Comparison of ENCODE assay signal across 18 mouse cellular contexts in the genomic region with DNA sequence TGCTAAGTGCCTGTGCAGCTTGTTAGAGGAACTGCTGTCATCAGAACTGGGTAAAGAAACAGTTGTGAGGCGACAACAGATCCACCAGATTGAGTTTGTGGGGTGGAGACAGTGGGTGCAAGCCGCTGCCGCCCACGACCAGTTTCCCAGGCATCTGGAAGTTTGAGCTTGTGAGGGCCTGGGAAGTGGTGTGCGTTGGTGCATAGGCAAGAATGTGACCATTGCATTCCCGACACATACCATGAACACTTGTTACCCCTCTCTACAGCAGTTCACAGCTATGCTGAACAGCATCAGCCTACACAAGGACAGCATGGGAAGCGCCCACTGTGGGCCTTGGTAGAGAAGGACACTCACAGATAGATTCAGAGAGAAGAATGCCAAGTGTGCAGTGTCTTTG. TPM values are rescaled to one million over a fixed set of nuclear protein-coding genes. Genes with fewer than 3 reads are reported as not detected.
DNase-seq lines count a peak whose midpoint lies in the region; ATAC-seq lines count a peak whose summit lies in the region.
"Had no signal": no experiment of that assay in that cellular context is flagged by ENCODE, and none has a peak within 500 bp of the region (broad histone marks: within the 10 kb centered on the region; RNA-seq: fewer than 3 reads in every experiment).

No protein-coding gene starts in this region.

- no peaks in the 10 kb centered on the region for H3K27me3 ChIP-seq in heart, embryonic 12.5 days (replicated peaks)
- H3K27me3 ChIP-seq: limb, embryonic 15.5 days; midbrain, embryonic 12.5 days had no signal

- DNase-seq in heart, adult 11 months, result no peak
- DNase-seq in layer of hippocampus, adult 11-12 months (ENCODE audit: low spot score), result peak; percentile 46
- no peak for DNase-seq in layer of hippocampus, postnatal 10 days (ENCODE audit: low spot score in 2 of 2)
- DNase-seq in frontal cortex, postnatal 36 days (ENCODE audit: low spot score in 2 of 2), result peak; percentile 71 to 84
- DNase-seq in left cerebral cortex, postnatal 25 days (ENCODE audit: low spot score in 2 of 2), result peak; percentile 54 to 89
- DNase-seq in thymus, postnatal 4 days, result no peak
- DNase-seq in cerebellum, adult 9-10 months, result no peak
- DNase-seq: adrenal gland, postnatal 25 days; cerebellum, postnatal 25 days; kidney, postnatal 36 days; lung, adult 18-20 months; lung, postnatal 4 days; spleen, adult 18-20 months had no signal

- peaks cover 15% of the 10 kb centered on the region for H3K4me1 ChIP-seq in heart, embryonic 12.5 days (replicated peaks)
- H3K4me1 ChIP-seq: embryonic facial prominence, embryonic 10.5 days; limb, embryonic 15.5 days had no signal

- no peaks in the 10 kb centered on the region for H3K9me3 ChIP-seq in heart, embryonic 12.5 days (replicated peaks)
- H3K9me3 ChIP-seq: embryonic facial prominence, embryonic 10.5 days; limb, embryonic 15.5 days; midbrain, embryonic 12.5 days had no signal

- H3K4me3 ChIP-seq in heart, embryonic 12.5 days, result no peak overlapping the region
- H3K4me3 ChIP-seq: embryonic facial prominence, embryonic 10.5 days; limb, embryonic 15.5 days; midbrain, embryonic 12.5 days had no signal

- peak overlapping the region; percentile 53 for H3K27ac ChIP-seq in heart, embryonic 12.5 days (ENCODE audit: poor library complexity, severe bottlenecking)
- H3K27ac ChIP-seq: embryonic facial prominence, embryonic 10.5 days; limb, embryonic 15.5 days; midbrain, embryonic 12.5 days; stomach, postnatal 0 days had no signal

- peaks cover 14% of the 10 kb centered on the region for H3K36me3 ChIP-seq in heart, embryonic 12.5 days
- H3K36me3 ChIP-seq: midbrain, embryonic 12.5 days had no signal

- ATAC-seq in heart, embryonic 12.5 days (ENCODE audit: insufficient number of reproducible peaks, low FRiP score), result no peak

- intact Hi-C loops in left cerebral cortex, postnatal 25 days (cut with DNase I), result no loop called here

- H3K4me2 ChIP-seq in heart, embryonic 12.5 days, result no peak overlapping the region
- H3K4me2 ChIP-seq: limb, embryonic 15.5 days; midbrain, embryonic 12.5 days had no signal

- WGBS in heart, embryonic 12.5 days, result 59% methylated on average over 7 of the region's 7 CpGs

- no peak overlapping the region for H3K9ac ChIP-seq in heart, embryonic 12.5 days
- H3K9ac ChIP-seq: limb, embryonic 15.5 days; midbrain, embryonic 12.5 days had no signal

RNA-seq across cellular contexts. Expression of a gene that starts 27.8 kb away (rescaled TPM):
- 41.2 and 41.8 TPM in 2 replicates for polyA plus RNA-seq in heart, embryonic 12.5 days (2016; fragmentation: Nextera tagmentation; extraction: Ambion mirVana)
- 10 to 100 TPM; 42.2 to 48.3 TPM for total RNA-seq in layer of hippocampus, postnatal 10 days (2021)
- total RNA-seq in left cerebral cortex, postnatal 25 days (2021), result 10 to 100 TPM; 35.5 to 43.7 TPM

RNA-seq across cellular contexts. Expression of a gene that starts 45.5 kb away (rescaled TPM):
- polyA plus RNA-seq in heart, embryonic 12.5 days (2016; fragmentation: Nextera tagmentation; extraction: Ambion mirVana), result 38.2 and 38.4 TPM in 2 replicates
- 10 to 100 TPM; 18.9 to 23.4 TPM for total RNA-seq in layer of hippocampus, postnatal 10 days (2021)
- 10 to 100 TPM; 22.0 to 22.5 TPM for total RNA-seq in left cerebral cortex, postnatal 25 days (2021)

Comparison
In these comparisons a context has a peak if more than half of its experiments do, and no peak if none do; other contexts are left out.
1. DNase-seq: peak in layer of hippocampus, adult 11-12 months (single experiment), frontal cortex, postnatal 36 days (2 of 2) and left cerebral cortex, postnatal 25 days (2 of 2); none in heart, adult 11 months (single experiment), layer of hippocampus, postnatal 10 days (0 of 2), thymus, postnatal 4 days (single experiment) and cerebellum, adult 9-10 months (single experiment).